9 mouse cellular contexts compared by ENCODE assay signal in genomic region chr11:69695046-69695360, GRCm38 (mm10). TPM values are rescaled to one million over a fixed set of nuclear protein-coding genes. Genes with fewer than 3 reads are reported as not detected.
DNase-seq lines count a peak whose midpoint lies in the region; ATAC-seq and TF ChIP-seq lines count a peak whose summit lies in the region.
"Had no signal": no experiment of that assay in that cellular context is flagged by ENCODE, and none has a peak within 500 bp of the region (broad histone marks: within the 10 kb centered on the region; RNA-seq: fewer than 3 reads in every experiment).

No protein-coding gene starts in this region.

- ATAC-seq in heart, postnatal 0 days (ENCODE audit: insufficient read depth, low read depth) = 0 out of 2 replicates have a peak, but pooled peaks have one; percentile 5
- no peak for ATAC-seq in hindbrain, embryonic 11.5 days (ENCODE audit: low FRiP score)

- no peak for TF ChIP-seq CTCF in heart, postnatal 0 days (IDR thresholded peaks at IDR 0.05; ENCODE audit: low read depth)
- TF ChIP-seq CTCF in bone marrow macrophage, adult 2 months (IDR thresholded peaks at IDR 0.05; ENCODE audit: low read depth, low read length) = no peak

- peak overlapping the region; percentile 73 for H3K4me2 ChIP-seq in heart, postnatal 0 days (ENCODE audit: low read depth, low read length)
- H3K4me2 ChIP-seq in hindbrain, embryonic 11.5 days (replicated peaks; ENCODE audit: low read depth, low read length) = peak overlapping the region; percentile 93

- no peak for DNase-seq in heart, postnatal 0 days (ENCODE audit: low spot score)
- DNase-seq in heart, adult 9 months (ENCODE audit: low spot score in 2 of 2) = no peak
- DNase-seq in hindbrain, embryonic 11.5 days (ENCODE audit: low spot score) = no peak
- DNase-seq in midbrain, embryonic 10.5 days (ENCODE audit: low spot score) = no peak
- DNase-seq in spleen, adult 12 weeks (ENCODE audit: low spot score) = no peak
- no peak for DNase-seq in urinary bladder, adult 18-20 months (ENCODE audit: low spot score in 2 of 2)
- DNase-seq in kidney, adult 8-10 months = no peak

- TF ChIP-seq EP300 in heart, postnatal 0 days (IDR thresholded peaks at IDR 0.05; ENCODE audit: low read depth) = no peak

- no peaks in the 10 kb centered on the region for H3K27me3 ChIP-seq in heart, postnatal 0 days (ENCODE audit: control insufficient read depth, insufficient read depth, low read length)
- no peaks in the 10 kb centered on the region for H3K27me3 ChIP-seq in hindbrain, embryonic 11.5 days (ENCODE audit: control insufficient read depth, insufficient read depth, low read length)
- peaks cover 13% of the 10 kb centered on the region; the same call in 1 of the 2 replicates for H3K27me3 ChIP-seq in midbrain, embryonic 10.5 days (ENCODE audit: low read depth, poor library complexity, severe bottlenecking)

- H3K27ac ChIP-seq in heart, postnatal 0 days (ENCODE audit: low read depth) = peak overlapping the region; percentile 72
- H3K27ac ChIP-seq in bone marrow macrophage, adult 2 months (ENCODE audit: insufficient read depth, low read depth, low read length) = peak overlapping the region; percentile 62; the same call in 1 of the 2 replicates
- no peak overlapping the region for H3K27ac ChIP-seq in hindbrain, embryonic 11.5 days (ENCODE audit: low read depth, low read length)
- H3K27ac ChIP-seq in midbrain, embryonic 10.5 days (replicated peaks) = peak overlapping the region; percentile 87; the same call in 1 of the 2 replicates

- peak overlapping the region; percentile 68 for H3K9ac ChIP-seq in heart, postnatal 0 days (replicated peaks; ENCODE audit: low read depth, low read length)
- H3K9ac ChIP-seq in hindbrain, embryonic 11.5 days (ENCODE audit: low read depth, low read length) = peak overlapping the region; percentile 79; the same call in 1 of the 2 replicates

- H3K4me3 ChIP-seq in heart, postnatal 0 days (ENCODE audit: low read depth, low read length) = peak overlapping the region; percentile 55
- H3K4me3 ChIP-seq in bone marrow macrophage, adult 2 months (ENCODE audit: insufficient read depth, low read length) = peak overlapping the region; percentile 30
- peak overlapping the region; percentile 39; the same call in 1 of the 2 replicates for H3K4me3 ChIP-seq in hindbrain, embryonic 11.5 days (ENCODE audit: low read depth, low read length)
- H3K4me3 ChIP-seq in midbrain, embryonic 10.5 days = peak overlapping the region; percentile 68

- H3K36me3 ChIP-seq in heart, postnatal 0 days (replicated peaks; ENCODE audit: control insufficient read depth, insufficient read depth, low read length) = no peaks in the 10 kb centered on the region
- H3K36me3 ChIP-seq in hindbrain, embryonic 11.5 days (ENCODE audit: control insufficient read depth, insufficient read depth, low read length) = no peaks in the 10 kb centered on the region
- H3K36me3 ChIP-seq in midbrain, embryonic 10.5 days = no peaks in the 10 kb centered on the region

- 27% methylated on average over 6 of the region's 6 CpGs for WGBS in heart, postnatal 0 days
- 25% methylated on average over 6 of the region's 6 CpGs for WGBS in hindbrain, embryonic 11.5 days
- WGBS in midbrain, embryonic 10.5 days = 29% methylated on average over 6 of the region's 6 CpGs

- H3K9me3 ChIP-seq in heart, postnatal 0 days (replicated peaks; ENCODE audit: control insufficient read depth, low read length) = no peaks in the 10 kb centered on the region
- no peaks in the 10 kb centered on the region for H3K9me3 ChIP-seq in hindbrain, embryonic 11.5 days (ENCODE audit: control insufficient read depth, low read length)
- no peaks in the 10 kb centered on the region for H3K9me3 ChIP-seq in midbrain, embryonic 10.5 days (replicated peaks)

- peaks cover 9% of the 10 kb centered on the region; the same call in 1 of the 2 replicates for H3K4me1 ChIP-seq in heart, postnatal 0 days (ENCODE audit: control insufficient read depth, insufficient read depth)
- peaks cover 39% of the 10 kb centered on the region for H3K4me1 ChIP-seq in bone marrow macrophage, adult 2 months (ENCODE audit: control insufficient read depth, insufficient read depth, low read length)
- peaks cover 7% of the 10 kb centered on the region for H3K4me1 ChIP-seq in hindbrain, embryonic 11.5 days (replicated peaks; ENCODE audit: control insufficient read depth, insufficient read depth, low read length)
- H3K4me1 ChIP-seq in midbrain, embryonic 10.5 days = peaks cover 14% of the 10 kb centered on the region

- TF ChIP-seq POLR2A in bone marrow macrophage, adult 2 months (IDR thresholded peaks at IDR 0.05; ENCODE audit: borderline replicate concordance, low read depth, low read length) = no peak

RNA-seq across cellular contexts. Expression of gene Tnfsf12, which starts 0.6 kb away (rescaled TPM):
- total RNA-seq in heart, postnatal 0 days (2014; rRNA removed; ENCODE audit: low replicate concordance) = 8.5 and 9.3 TPM in 2 replicates
- polyA plus RNA-seq in heart, postnatal 0 days (2015; fragmentation: Nextera tagmentation; extraction: Ambion mirVana) = 5.3 and 5.5 TPM in 2 replicates
- 97.6 and 101 TPM in 2 replicates for polyA plus RNA-seq in bone marrow macrophage, adult 2 months (2012; ENCODE audit: insufficient read depth, insufficient read length, missing spikeins)
- 2.2 and 4.0 TPM in 2 replicates for polyA plus RNA-seq in hindbrain, embryonic 11.5 days (2014; fragmentation: Nextera tagmentation; extraction: Ambion mirVana)
- polyA plus RNA-seq in midbrain, embryonic 10.5 days (2016; fragmentation: Nextera tagmentation; extraction: Ambion mirVana) = 1.2 and 1.4 TPM in 2 replicates
- total RNA-seq: MEL had no signal

RNA-seq across cellular contexts. Expression of gene Tnfsfm13, which starts 0.9 kb away (rescaled TPM):
- total RNA-seq in heart, postnatal 0 days (2014; rRNA removed; ENCODE audit: low replicate concordance) = 0.65 and 1.8 TPM in 2 replicates
- polyA plus RNA-seq in heart, postnatal 0 days (2015; fragmentation: Nextera tagmentation; extraction: Ambion mirVana) = 2.8 and 3.0 TPM in 2 replicates
- 43.9 and 59.4 TPM in 2 replicates for polyA plus RNA-seq in bone marrow macrophage, adult 2 months (2012; ENCODE audit: insufficient read depth, insufficient read length, missing spikeins)
- polyA plus RNA-seq in hindbrain, embryonic 11.5 days (2014; fragmentation: Nextera tagmentation; extraction: Ambion mirVana) = 0.61 and 1.1 TPM in 2 replicates
- 1.0 and 1.3 TPM in 2 replicates for polyA plus RNA-seq in midbrain, embryonic 10.5 days (2016; fragmentation: Nextera tagmentation; extraction: Ambion mirVana)
- total RNA-seq: MEL had no signal

RNA-seq across cellular contexts. Expression of gene Tnfsf13, which starts 9.4 kb away (rescaled TPM):
- 0.81 TPM in 1 of 2 replicates, not detected in the other for total RNA-seq in heart, postnatal 0 days (2014; rRNA removed; ENCODE audit: low replicate concordance)
- polyA plus RNA-seq in heart, postnatal 0 days (2015; fragmentation: Nextera tagmentation; extraction: Ambion mirVana) = 0.57 and 0.89 TPM in 2 replicates
- 20.8 and 23.9 TPM in 2 replicates for polyA plus RNA-seq in bone marrow macrophage, adult 2 months (2012; ENCODE audit: insufficient read depth, insufficient read length, missing spikeins)
- polyA plus RNA-seq in hindbrain, embryonic 11.5 days (2014; fragmentation: Nextera tagmentation; extraction: Ambion mirVana) = not detected in 2 replicates
- polyA plus RNA-seq in midbrain, embryonic 10.5 days (2016; fragmentation: Nextera tagmentation; extraction: Ambion mirVana) = 0.11 and 0.30 TPM in 2 replicates

RNA-seq across cellular contexts. Expression of gene Senp3, which starts 13.1 kb away (rescaled TPM):
- total RNA-seq in heart, postnatal 0 days (2014; rRNA removed; ENCODE audit: low replicate concordance) = 39.7 and 92.3 TPM in 2 replicates
- polyA plus RNA-seq in heart, postnatal 0 days (2015; fragmentation: Nextera tagmentation; extraction: Ambion mirVana) = 27.4 and 32.6 TPM in 2 replicates
- 120 and 131 TPM in 2 replicates for polyA plus RNA-seq in bone marrow macrophage, adult 2 months (2012; ENCODE audit: insufficient read depth, insufficient read length, missing spikeins)
- 85.8 and 101 TPM in 2 replicates for polyA plus RNA-seq in hindbrain, embryonic 11.5 days (2014; fragmentation: Nextera tagmentation; extraction: Ambion mirVana)
- polyA plus RNA-seq in midbrain, embryonic 10.5 days (2016; fragmentation: Nextera tagmentation; extraction: Ambion mirVana) = 112 and 114 TPM in 2 replicates

RNA-seq across cellular contexts. Expression of gene Eif4a1, which starts 22.8 kb away (rescaled TPM):
- 573 and 656 TPM in 2 replicates for total RNA-seq in heart, postnatal 0 days (2014; rRNA removed; ENCODE audit: low replicate concordance)
- polyA plus RNA-seq in heart, postnatal 0 days (2015; fragmentation: Nextera tagmentation; extraction: Ambion mirVana) = 261 and 289 TPM in 2 replicates
- 303 and 319 TPM in 2 replicates for polyA plus RNA-seq in bone marrow macrophage, adult 2 months (2012; ENCODE audit: insufficient read depth, insufficient read length, missing spikeins)
- 891 and 905 TPM in 2 replicates for polyA plus RNA-seq in hindbrain, embryonic 11.5 days (2014; fragmentation: Nextera tagmentation; extraction: Ambion mirVana)
- polyA plus RNA-seq in midbrain, embryonic 10.5 days (2016; fragmentation: Nextera tagmentation; extraction: Ambion mirVana) = 710 and 716 TPM in 2 replicates

Comparison
In these comparisons a context has a peak if more than half of its experiments do, and no peak if none do; other contexts are left out.
1. RNA of gene Tnfsf12, which starts 0.6 kb away (polyA plus RNA-seq): 97.6 to 101 TPM in bone marrow macrophage, adult 2 months; 5.3 to 5.5 TPM in heart, postnatal 0 days, 2.2 to 4.0 TPM in hindbrain, embryonic 11.5 days and 1.2 to 1.4 TPM in midbrain, embryonic 10.5 days; every median in the first group is over 10 times any median in the second.
2. RNA of gene Tnfsfm13, which starts 0.9 kb away (polyA plus RNA-seq): 43.9 to 59.4 TPM in bone marrow macrophage, adult 2 months; 2.8 to 3.0 TPM in heart, postnatal 0 days, 1.0 to 1.3 TPM in midbrain, embryonic 10.5 days and 0.61 to 1.1 TPM in hindbrain, embryonic 11.5 days; every median in the first group is over 10 times any median in the second.
3. RNA of gene Tnfsf13, which starts 9.4 kb away (polyA plus RNA-seq): 20.8 to 23.9 TPM in bone marrow macrophage, adult 2 months; 0.57 to 0.89 TPM in heart, postnatal 0 days, 0.11 to 0.30 TPM in midbrain, embryonic 10.5 days and not detected in hindbrain, embryonic 11.5 days; every median in the first group is over 10 times any median in the second.
4. Peak in every context shown above with its lines, with median percentiles within 50 percentile points of each other: H3K4me3 ChIP-seq.